Mouse (Mus musculus): ENCODE measurements at regions not wholly inside any gene's neighbourhood (a gene's known extent, or its start where the extent isn't known, plus 50 kb on each side); places are given as distances from the start of the nearest gene placed in this dataset.

DNA sequence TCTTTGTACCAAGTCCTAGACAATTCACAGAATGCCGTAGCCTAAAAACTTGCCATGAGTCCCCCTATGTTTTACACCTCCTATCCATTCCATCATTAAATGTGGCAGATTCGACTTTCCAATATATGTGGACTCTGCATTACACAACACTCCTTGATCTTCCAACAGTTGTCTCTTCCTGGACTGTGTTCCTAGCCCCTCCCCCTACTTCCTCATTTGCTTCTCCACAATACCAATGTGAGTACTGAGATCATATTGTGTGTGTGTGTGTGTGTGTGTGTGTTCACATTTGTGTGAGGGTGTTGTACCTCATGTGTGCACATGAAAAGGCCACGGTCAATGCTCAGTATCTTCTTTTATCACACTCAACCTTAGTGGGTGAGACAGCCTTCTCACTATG, 144.5 kb upstream of the Klf6 start:
- DNase-seq (ENCODE audit: low read depth), result no peak

DNA sequence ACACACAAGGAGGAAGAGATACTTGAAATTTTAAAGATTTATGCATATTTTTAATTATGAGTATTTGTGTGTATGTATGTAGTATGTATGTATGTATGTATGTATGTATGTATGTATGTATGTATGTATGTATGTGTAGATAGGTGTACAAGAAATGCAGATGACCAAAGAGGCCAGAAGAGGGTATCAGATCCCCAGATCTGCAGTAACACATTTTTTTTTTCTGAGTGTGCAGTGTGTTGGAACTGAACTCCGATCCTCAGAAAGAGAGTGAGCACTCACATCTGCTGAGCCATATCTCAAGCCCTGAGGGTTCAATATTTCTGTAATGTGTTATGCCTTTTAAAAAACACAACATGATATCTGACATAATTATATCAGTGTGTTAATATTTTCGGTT, 138.0 kb upstream of the Klf6 start:
- no peak for DNase-seq (ENCODE audit: low read depth)

DNA sequence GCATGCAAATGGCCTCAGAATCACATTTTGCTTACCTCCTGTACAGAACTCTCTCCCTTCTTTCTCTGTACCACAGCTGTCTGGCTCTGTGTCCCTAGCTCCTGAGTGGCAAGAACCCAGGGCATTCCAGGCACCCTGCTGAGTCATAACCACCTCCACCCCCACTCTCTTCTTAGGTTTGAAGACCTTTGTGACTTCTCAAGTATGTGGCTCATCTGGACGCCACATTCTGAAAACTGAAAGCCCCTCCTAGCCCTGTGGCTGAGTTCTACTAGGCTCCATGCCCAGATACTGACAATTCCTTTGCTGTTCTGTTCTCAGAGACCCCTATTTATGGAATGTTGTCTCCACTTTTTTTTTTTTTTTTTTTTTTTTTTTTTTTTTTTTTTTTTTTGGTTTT, 136.9 kb upstream of the Klf6 start:
- no peak for DNase-seq (ENCODE audit: low read depth)

DNA sequence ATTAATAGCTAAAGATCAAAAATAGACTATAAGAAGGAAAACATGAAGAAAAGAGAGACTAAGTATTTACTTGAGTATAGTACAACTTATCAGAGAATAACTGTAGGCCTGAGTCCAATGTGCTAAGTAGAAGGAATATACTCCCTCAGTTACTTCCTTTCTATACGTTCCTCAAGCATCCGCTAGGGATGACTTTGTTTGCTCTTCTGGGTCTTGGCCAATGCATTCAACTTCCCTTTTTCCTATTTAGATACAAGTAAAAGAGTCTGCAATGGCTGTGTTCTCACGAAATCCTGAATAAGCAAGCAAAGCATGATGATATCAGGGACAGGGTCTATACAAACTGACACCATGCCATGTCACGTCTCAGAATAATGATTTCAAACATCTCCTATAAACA, 135.3 kb upstream of the Klf6 start:
- DNase-seq (ENCODE audit: low read depth), result no peak

DNA sequence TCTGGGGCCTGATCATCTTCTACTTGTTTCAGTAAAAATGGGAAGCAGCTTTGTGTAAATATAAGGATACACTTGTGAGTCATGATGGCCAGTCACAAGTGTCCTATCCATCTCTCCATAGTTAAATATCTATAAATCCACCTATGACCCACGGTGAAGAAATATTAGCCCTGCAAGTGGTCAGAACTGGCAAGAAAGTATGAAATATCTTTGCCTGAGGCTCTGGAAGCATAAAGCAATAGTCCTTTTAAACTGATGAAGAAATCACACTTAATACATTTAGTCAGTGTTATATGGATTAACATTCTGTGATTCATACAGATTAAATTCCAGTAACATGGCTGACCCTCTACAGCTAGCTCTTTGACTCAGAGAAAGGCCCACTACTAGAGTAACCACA, 134.8 kb upstream of the Klf6 start:
- no peak for DNase-seq (ENCODE audit: low read depth)

DNA sequence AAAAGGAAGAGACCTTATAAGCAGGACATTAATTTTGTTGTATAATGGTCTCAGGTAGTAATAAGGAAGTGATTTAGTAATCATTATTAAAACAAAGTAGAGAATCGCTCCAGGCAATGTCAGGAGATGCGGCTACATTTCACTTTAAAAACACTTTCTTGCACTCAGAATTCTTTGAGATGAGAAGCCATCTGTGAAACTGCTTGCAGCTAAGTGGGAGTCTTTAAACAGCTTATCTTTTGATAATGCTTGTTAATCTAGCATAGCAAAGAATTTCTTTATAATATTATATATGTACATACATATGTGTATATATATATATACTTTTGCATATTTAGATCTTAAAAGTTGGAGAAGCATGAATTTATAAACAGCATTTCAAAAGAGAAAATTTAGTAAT, 133.1 kb upstream of the Klf6 start:
- DNase-seq (ENCODE audit: low read depth), result no peak

DNA sequence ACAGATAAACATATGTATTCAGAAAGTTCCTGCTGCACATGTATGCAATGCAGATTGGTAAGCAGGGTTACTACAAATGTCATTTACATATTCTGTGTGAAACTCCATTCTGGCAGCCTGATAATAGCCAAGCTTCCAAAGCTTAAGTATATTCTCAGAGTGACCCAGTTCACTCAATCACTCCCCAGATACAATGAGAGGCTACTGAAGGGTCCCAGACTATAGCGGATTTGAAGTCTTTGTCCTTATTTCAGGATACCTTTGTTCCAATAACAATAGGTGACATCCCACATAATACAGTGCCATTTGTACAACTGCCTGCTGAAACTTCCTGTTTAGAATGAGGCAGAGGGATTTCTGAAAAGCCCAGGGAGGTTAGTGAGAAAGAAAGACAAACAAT, 132.5 kb upstream of the Klf6 start:
- DNase-seq (ENCODE audit: low read depth), result no peak

DNA sequence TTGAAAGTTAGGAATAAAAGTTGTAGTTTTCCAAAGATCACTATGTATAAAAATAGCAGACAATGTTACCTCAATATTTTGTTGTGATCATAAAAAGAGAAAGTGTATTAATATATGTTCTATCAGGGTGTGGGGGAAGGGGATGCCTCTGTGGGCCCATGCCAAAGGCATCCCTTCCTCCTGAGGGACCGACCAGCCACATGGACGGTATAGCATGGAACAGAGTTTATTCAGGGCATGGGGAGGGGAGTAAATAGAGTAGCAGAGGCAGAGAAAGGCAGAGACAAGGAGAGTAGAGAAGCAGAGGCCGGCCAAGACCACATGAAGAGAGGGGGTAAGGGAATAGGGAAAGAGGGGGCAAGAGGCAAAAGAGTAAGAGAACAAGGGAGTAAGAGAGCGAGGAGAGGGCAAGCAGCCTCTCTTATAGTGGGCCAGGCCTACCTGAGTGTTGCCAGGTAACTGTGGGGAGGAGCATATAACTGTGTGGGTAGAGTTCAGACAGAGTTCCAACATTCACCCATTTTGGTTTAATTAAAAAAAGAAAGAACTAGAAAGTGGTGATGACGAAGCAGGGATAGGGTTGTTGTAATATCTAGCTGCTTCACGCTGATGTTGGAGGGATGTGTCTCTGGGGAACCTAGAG, 131.7 kb upstream of the Klf6 start:
- no peak for DNase-seq (ENCODE audit: low read depth)

DNA sequence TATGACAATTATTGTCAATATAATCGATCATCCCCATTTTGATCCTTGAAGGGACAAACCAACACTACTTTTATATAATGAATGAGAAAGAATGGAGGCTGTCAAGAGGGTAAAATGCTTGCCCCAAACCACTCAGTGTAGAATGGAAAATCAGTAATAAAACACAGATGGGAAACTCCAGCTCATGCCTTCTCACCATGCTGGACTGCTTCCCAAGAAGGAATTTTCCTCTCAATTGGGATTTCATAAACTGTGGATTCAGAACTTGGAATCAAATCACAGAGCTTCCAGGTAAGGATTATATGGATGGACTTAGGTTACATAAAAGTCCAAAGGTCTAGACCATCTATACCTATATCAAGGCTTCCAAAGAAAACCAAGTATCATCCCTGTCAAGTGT, 129.1 kb upstream of the Klf6 start:
- DNase-seq (ENCODE audit: low read depth), result no peak

DNA sequence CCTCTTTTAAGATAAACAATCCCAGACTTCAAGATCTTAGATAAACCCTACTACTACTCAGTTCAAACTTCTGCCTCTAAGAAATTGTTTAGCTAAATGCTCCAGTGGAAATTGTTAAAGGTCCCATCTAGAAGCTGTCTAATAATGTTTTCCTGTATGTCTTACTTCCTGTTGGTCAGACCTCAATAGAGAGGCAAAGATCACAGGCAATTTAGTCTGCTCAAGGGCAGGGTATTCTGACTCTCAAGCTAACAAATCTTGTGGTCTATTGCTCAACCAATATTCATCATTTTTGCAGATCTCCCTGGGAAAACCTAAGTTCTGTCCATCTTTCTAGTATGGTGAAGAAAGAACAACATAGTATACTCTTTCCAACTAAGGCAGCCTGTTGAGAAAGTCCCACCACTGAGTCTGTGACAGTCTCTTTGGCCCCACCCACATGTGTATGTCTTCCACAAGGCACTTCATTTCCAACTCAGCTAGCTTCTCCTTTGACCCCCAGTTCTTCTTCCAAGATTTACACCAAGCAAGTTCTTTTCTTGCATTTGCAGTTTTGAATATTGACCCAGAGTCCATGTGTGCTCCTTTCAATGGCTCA, 126.2 kb upstream of the Klf6 start:
- DNase-seq (ENCODE audit: low read depth), result no peak

DNA sequence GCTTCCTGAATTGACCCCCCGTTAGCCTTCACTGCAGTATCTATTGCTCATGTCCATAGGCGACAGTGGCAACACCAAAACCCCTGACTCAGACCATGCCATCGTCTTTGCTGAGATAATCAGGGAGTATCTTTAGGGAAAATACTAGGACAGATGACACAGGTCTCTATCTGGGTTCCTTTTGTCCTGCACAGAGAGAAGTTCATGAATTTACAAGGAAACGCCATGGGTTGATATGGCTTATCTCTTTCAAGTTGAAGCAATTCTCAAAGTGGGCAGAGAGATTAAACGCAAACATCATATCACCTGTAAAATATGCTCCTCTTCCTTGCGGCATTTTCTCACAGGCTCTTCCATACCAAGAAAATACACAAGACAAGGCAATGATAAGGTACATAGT, 124.8 kb upstream of the Klf6 start:
- no peak for DNase-seq (ENCODE audit: low read depth)

DNA sequence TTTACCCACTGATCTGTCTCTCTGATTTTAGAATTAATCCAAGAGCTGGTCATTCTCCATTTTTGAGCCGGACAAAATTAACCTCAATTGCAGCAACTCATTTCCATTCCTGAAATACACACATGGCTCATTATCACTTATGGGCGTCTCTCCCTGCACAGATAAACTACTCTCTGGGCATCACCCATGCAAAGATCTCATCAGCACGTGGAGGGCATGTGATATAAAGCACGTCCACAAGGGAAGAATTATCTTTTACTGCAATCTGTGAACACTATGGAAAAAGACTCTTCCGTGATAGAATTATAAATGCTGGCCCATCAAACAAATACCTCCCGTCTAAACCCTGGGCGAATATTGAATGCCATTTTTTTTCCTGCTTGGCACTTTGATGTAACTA, 124.1 kb upstream of the Klf6 start:
- DNase-seq (ENCODE audit: low read depth), result no peak

DNA sequence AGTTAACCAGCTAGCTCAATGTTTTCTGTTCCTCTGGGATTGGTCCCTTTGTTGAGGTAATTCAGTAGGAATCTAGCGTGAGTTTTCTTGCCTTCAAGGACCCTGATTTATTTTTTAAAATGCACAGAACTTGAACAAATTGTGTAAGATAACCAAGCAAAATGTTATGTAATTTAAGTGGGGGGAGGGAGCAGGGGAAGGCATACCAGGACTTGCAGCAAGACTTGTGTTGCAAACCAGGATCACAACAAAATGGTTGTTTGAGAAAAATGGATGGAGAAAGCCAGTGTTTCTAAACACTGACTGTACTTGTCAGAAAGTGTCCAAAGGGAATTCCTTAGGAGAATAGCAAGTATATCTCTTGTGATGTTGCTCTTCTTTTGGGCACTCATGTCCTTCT, 120.5 kb upstream of the Klf6 start:
- DNase-seq (ENCODE audit: low read depth), result no peak

DNA sequence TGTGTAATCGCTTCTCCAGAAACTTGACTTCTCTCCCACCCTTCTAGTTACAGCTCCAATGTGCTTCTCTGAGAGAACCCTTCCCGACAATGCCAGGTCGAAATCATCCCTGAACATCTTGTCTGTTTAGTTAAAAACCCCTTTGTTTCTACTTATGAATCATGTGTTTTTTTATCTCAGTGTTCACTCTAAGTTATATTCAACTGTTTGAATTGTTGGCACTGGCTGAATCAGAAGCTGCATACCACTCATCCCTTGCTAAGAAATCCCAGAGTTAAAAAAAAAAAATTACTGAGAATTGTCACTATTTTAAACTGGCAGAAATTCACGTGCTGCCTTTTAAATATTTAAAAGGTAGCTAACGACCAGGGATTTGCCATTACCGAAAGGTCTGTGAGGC, 116.3 kb upstream of the Klf6 start:
- no peak for DNase-seq (ENCODE audit: low read depth)

DNA sequence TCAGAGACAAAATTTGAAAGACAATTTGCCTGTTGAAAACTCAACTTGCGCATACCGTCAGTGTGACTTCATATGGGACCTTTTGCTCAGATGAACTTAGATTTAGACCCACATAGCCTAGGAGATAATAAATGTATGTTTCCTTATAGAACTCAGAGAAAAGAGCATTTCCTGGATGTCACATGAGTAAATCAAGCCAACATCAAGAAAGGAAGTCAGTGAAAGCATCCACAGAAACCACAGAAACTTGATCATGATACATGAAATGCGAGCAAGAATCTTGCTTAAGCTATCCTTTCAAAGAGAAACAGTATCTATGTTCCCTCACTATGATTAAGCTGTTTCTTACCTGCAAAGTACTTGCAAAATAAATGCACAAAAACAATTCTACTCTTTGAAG, 104.1 kb upstream of the Klf6 start:
- no peak for DNase-seq (ENCODE audit: low read depth)

DNA sequence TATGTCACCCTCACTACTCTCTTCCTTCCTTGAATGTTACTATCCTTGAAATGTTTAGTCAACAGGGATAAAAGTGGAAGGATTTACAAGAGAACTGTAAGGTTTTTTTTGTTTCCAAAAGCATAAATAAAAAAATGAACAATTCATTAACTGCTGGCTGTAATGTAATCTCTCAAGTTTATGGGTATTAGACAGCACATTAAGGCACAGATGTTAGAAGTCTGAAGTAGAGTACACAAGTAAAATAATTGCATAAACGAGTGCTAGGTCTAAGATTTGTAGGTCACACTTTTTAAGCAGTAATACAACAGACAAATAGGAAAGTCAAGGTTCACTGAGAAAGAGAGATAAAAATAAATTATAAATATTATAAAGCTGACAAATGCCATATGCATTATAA, 103.3 kb upstream of the Klf6 start:
- DNase-seq (ENCODE audit: low read depth), result no peak

DNA sequence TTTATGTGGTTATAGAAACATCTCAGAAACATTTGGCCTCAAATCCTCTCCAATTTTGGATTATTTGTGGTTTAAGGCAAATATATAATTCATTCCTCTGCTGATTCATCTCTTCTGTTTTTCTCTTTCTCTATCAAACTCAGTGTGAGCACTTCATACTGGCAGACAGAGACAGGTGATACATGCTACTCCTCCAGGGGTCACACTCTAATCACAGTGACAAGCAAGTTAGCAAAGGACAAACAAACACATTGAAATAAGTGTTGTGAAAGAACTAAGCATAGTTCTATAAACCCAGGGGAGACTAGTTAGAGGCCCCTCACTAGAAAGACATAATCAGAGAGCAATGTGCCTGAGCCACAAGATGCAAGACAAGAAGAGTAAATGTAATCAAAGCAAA, 101.3 kb upstream of the Klf6 start:
- no peak for DNase-seq (ENCODE audit: low read depth)

DNA sequence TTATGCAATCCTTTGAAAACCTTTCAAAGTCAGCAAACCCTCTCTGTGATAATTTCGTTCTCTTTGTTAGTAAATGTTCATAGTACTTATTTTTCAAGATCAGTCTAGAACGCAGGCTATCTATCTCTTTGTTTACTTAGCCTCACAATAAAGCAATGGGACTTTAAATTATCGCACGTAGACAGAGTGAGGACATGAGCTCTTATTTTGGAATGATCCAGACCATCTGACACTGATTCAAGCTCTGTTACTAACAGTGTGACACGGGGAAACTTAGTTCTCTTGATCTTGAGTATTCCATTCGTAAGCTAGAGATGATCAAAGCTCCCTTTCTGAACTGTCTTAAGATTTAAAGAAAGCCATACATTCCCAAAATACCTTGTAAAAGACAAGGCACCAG, 94.9 kb upstream of the Klf6 start:
- DNase-seq (ENCODE audit: low read depth), result no peak

DNA sequence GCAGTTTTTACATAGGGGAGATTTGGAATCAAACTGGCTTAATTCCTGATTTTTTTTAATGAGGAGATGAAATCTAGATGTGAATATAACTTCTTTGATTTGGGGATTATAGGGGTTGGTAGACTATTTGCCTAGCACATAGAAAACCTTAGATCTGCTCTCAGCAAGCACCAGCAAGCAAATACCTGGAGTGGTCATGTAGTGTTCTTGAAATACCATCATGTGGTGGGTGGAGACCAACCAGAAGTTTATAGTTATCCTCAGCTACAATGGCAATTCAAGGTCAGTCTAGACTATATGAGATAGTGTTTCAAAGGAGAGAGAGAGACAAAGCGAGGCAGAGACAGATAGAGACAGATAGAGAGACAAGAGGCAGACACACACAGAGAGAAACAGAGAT, 94.1 kb upstream of the Klf6 start:
- DNase-seq (ENCODE audit: low read depth), result no peak

DNA sequence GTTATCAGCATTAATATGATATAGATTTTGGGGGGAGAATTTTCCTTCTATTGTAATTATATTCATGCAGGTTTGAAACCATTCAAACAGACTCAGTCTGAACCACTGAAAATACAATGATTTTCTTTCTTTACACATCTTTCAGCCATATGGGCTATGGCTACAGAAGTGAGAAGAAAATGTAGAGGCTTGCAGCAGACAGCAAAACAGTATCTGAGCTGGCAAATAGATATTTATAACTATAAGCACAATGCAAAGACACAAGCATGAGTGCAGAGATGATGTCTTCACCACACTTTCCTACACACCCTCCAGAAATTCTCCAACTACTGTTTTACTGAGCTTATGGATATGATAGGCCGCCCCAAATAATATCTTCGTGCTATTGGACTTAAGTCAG, 92.6 kb upstream of the Klf6 start:
- no peak for DNase-seq (ENCODE audit: low read depth)

DNA sequence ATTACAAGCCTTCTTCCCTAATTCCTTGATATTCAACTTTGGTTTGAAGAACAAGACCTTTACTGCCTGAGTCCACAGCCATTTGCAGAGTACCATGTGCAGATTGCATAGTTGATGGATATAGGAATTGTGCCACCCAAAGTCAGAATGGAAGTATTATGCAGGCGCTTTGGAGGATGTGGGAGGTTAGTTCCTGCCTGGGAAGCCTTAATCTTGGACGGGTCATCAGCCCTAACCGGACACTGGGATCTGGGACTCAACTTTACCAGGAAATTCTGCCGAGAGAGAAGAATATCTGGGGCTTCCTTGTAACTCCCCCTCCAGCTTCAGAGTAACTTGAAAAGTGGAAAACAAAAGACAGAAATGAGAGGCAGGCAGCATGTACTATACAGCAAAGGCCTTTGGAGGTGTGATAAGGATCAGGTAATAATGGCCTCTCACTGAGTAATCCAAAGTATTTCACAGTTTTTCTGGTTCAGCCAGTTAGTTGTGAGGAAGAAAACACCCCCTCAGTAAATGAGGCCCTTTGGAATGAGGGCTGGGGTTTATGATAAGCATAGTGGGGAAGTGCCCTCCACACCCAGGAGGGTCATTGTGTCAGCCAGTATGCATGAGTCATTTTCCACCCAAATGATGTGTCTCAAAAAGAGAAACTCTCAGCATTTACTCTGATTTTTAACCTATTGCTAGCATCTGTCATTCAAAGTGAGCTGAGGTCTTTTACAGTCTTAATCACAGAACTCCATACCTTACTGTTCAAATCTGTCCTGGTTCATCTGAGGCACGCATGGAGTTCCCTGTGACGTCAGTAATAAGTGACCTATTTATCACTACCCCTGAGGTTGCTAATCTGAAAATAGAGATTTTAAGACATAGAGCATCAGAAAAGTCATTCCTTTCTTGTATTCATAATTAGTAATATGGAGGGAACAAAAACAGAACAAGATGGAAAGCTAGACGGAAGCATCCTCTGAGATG, 91.7 kb upstream of the Klf6 start:
- DNase-seq (ENCODE audit: low read depth), result no peak

DNA sequence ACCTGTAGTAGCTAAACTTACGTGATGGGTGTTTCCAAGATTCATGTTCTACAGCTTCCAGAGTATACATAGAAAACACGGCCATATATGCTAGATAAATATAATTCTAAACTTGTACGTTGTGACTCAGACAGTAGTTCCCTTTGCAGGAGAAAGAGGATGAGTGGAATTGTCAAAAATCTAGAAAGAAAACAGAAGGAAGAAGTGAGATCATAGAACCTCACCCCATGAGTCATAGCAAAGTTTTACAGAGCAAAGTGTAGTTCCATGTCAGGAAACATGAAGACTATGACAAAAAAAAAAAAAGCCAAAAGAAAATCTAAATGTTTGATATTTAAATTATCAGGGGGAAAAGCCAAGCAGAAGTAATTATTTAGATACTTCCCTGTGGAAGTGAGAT, 87.5 kb upstream of the Klf6 start:
- DNase-seq (ENCODE audit: low read depth), result no peak

DNA sequence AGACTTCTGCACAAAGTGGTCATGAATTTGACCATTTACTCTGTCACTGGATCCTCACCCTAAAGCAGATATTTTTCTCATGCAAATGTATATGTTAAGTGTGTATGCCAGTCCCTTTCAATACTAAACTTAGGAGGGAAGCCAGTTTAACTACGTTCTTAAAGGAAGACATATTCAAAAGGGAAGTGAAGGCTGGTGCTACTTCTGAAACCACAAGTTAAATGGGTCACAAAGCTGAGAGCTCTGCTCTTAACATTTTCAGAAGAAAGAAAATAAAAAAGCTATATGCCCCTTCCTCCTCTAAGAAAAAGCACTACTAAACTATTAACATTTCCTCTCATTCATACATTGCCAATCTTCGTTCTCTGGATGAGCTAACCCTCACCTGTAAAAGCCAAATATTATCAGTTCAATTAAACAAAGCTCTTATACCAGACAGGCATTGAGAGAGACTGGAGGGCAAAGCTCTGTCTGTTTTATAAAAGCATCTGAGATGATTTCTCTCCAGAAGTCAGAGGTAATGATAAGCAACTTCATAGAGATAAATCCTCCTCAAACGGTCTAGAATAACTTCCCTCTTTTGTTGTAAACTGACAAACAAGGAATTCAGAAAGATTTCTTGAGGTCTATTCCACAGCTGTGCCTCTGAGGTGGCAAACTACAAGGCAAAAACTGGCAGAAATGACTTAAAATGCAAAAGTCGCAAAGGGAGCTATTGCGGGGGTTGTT, 82.7 kb upstream of the Klf6 start:
- no peak for DNase-seq (ENCODE audit: low read depth)

Measured in c-Kit-positive CD71-negative TER-119-negative erythroid progenitor cells, embryonic 14.5 days (primary cell).